20 mouse cellular contexts compared by ENCODE assay signal in the genomic region with DNA sequence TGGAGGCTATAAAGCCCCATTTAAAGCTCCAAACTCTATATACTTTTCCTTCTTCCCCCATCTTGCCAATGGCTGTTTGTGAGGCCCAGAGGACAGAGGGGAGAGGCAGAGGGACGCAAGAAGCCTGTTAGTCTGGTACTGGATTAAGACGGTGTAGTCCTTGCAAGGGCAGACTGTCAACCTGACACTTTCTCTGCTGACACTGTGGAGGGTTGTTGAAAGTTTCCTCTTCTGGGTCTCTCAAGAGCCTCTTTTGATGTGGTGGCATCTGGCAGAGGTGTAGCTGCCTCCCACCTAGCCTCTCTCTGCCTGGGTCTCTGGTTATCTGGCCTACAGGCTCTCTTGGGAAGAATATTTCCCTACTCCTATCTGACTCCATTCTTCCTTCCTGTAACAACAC. TPM values are rescaled to one million over a fixed set of nuclear protein-coding genes. Genes with fewer than 3 reads are reported as not detected.
DNase-seq lines count a peak whose midpoint lies in the region; ATAC-seq lines count a peak whose summit lies in the region.
"Had no signal": no experiment of that assay in that cellular context is flagged by ENCODE, and none has a peak within 500 bp of the region (broad histone marks: within the 10 kb centered on the region; RNA-seq: fewer than 3 reads in every experiment).

No protein-coding gene starts in this region.

- H3K4me3 ChIP-seq in midbrain, embryonic 15.5 days = no peak overlapping the region
- H3K4me3 ChIP-seq: hindbrain, embryonic 13.5 days; intestine, embryonic 15.5 days; limb, embryonic 10.5 days; lung, embryonic 15.5 days; midbrain, embryonic 13.5 days had no signal

- DNase-seq in lung, postnatal 25 days (ENCODE audit: low spot score) = peak; percentile 24
- no peak for DNase-seq in lung, adult 18-20 months
- DNase-seq in T-cell, adult 2 months (ENCODE audit: low spot score) = peak; percentile 79
- peak; percentile 61 to 80 for DNase-seq in thymus, adult 18-20 months
- peak; percentile 69 for DNase-seq in thymus, postnatal 4 days
- no peak for DNase-seq in layer of hippocampus, adult 9-11 months
- DNase-seq: adrenal gland, postnatal 10 days; cerebellum, postnatal 10 days; gastrocnemius, postnatal 36 days; heart, postnatal 10 days; kidney, adult 9 months; kidney, postnatal 25 days; right cerebral cortex, postnatal 14 days had no signal

- WGBS in midbrain, embryonic 15.5 days = 85% methylated on average over 2 of the region's 2 CpGs

- no peak for ATAC-seq in midbrain, embryonic 15.5 days (replicated peaks)
- ATAC-seq: forebrain, embryonic 16.5 days; intestine, embryonic 15.5 days; midbrain, embryonic 13.5 days had no signal

- no peak overlapping the region for H3K4me2 ChIP-seq in midbrain, embryonic 15.5 days
- H3K4me2 ChIP-seq: hindbrain, embryonic 13.5 days; intestine, embryonic 15.5 days; lung, embryonic 15.5 days; midbrain, embryonic 13.5 days had no signal

- H3K9me3 ChIP-seq in midbrain, embryonic 15.5 days = no peaks in the 10 kb centered on the region
- H3K9me3 ChIP-seq: hindbrain, embryonic 13.5 days; intestine, embryonic 15.5 days; limb, embryonic 10.5 days; lung, embryonic 15.5 days; midbrain, embryonic 13.5 days had no signal

- no peaks in the 10 kb centered on the region for H3K36me3 ChIP-seq in midbrain, embryonic 15.5 days (replicated peaks)
- H3K36me3 ChIP-seq: hindbrain, embryonic 13.5 days; intestine, embryonic 15.5 days; limb, embryonic 10.5 days; lung, embryonic 15.5 days; midbrain, embryonic 13.5 days had no signal

- no peak overlapping the region for H3K27ac ChIP-seq in midbrain, embryonic 15.5 days
- H3K27ac ChIP-seq: hindbrain, embryonic 13.5 days; intestine, embryonic 15.5 days; limb, embryonic 10.5 days; lung, embryonic 15.5 days; midbrain, embryonic 13.5 days had no signal

- H3K27me3 ChIP-seq in midbrain, embryonic 15.5 days (replicated peaks) = no peaks in the 10 kb centered on the region
- H3K27me3 ChIP-seq: hindbrain, embryonic 13.5 days; intestine, embryonic 15.5 days; lung, embryonic 15.5 days; midbrain, embryonic 13.5 days had no signal

- no peaks in the 10 kb centered on the region for H3K4me1 ChIP-seq in midbrain, embryonic 15.5 days
- H3K4me1 ChIP-seq: hindbrain, embryonic 13.5 days; intestine, embryonic 15.5 days; limb, embryonic 10.5 days; lung, embryonic 15.5 days had no signal

- no peak overlapping the region for H3K9ac ChIP-seq in midbrain, embryonic 15.5 days
- H3K9ac ChIP-seq: hindbrain, embryonic 13.5 days; intestine, embryonic 15.5 days; lung, embryonic 15.5 days; midbrain, embryonic 13.5 days had no signal

RNA-seq across cellular contexts. Expression of a gene that starts 46.1 kb away (rescaled TPM):
- 21.5 and 24.1 TPM in 2 replicates for polyA plus RNA-seq in midbrain, embryonic 15.5 days (2015; fragmentation: Nextera tagmentation; extraction: Ambion mirVana)

Comparison
In these comparisons a context has a peak if more than half of its experiments do, and no peak if none do; other contexts are left out.
1. DNase-seq: peak in lung, postnatal 25 days (single experiment), T-cell, adult 2 months (single experiment), thymus, adult 18-20 months (2 of 2) and thymus, postnatal 4 days (single experiment); none in lung, adult 18-20 months (0 of 2) and layer of hippocampus, adult 9-11 months (single experiment).